Mouse (Mus musculus) cortical plate, adult 2 months (tissue): Measurements from ENCODE around the gene Aacs.

Experiments used
- CTCF ChIP-seq: fragments of 200-500 bp; IDR thresholded peaks from 2 replicates; pipeline ENCODE4 v1.5.1; 2011; ENCODE audit warnings: mild to moderate bottlenecking, control low read depth, low read length; ENCODE audit not compliant: insufficient read depth; ENCODE audit errors: extremely low read depth
- POLR2A ChIP-seq: fragments of 200-500 bp; IDR thresholded peaks from 2 replicates; pipeline ENCODE4 v1.6.1; 2011; ENCODE audit warnings: mild to moderate bottlenecking, low read length, control low read depth; ENCODE audit not compliant: insufficient read depth; ENCODE audit errors: extremely low read depth

DNA sequence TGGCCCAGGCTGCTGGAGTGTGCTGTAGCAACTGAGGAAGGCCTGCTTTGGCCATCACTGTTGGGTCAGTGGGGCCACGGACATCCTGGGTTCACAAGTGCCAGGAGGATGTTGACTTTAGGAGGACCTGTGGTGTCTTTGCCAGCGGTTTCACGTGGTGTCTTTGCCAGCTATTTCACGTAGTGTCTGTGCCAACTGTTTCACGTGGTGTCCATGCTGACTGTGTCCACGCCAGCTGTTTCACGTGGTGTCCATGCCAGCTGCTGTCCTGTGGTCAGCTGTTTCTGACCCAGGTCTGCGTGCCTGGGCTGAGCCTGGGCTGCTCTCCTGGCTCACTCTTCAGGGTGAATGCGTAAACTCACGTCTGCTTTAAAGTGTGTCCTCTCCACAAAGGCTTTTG is 20.0 kb downstream of the Aacs start:
- TF ChIP-seq CTCF (no peak), POLR2A (no peak)
